8 mouse cellular contexts compared by ENCODE assay signal in the genomic region with DNA sequence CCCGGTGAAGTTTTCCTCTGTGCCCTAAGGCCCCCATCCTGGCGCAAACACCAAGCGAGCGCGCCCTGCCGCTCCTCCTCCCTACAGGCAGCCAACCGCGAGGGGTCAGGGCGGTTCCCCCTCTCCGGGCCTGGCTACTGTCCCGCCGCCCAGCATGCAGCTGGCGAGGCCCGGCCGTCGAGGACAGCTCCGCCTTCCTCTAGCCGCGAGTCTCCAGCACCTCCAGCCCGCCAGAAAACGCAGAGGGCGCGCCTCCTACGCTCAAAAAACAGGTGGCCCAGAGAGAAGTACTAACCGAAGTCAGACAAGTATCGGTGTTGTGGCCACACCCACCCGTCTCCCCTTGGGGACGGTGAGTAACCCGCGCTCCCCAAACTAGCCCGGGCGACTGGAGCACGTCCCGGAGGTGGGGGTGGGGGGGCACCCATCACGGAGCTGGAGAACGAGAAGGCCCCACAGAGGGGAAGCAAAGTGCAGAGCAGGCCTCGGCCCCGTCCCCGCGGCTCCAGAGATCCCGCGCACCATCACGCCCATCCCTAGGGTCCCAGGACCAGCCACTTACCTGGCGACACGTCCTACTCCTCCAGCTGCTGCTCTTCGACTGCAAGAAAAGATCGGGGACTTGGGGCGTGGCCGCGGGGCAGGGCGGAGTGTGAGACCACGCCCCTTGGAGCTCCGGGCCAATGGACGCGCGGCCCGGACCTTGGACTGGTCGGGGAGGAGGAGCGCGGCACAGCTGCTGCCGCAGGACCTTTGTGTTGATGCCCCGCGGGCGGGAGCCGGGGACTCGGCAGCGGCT. TPM values are rescaled to one million over a fixed set of nuclear protein-coding genes. Genes with fewer than 3 reads are reported as not detected.
DNase-seq lines count a peak whose midpoint lies in the region; ATAC-seq and TF ChIP-seq lines count a peak whose summit lies in the region.

Gene Carhsp1 (minus strand): TSS at position 605 of the 799 bp plus-strand sequence.

- WGBS in forebrain, embryonic 16.5 days = under 1% methylated on average over 67 of the region's 67 CpGs
- WGBS in lung, embryonic 15.5 days = under 1% methylated on average over 66 of the region's 67 CpGs

- H3K27me3 ChIP-seq in forebrain, embryonic 16.5 days (replicated peaks; ENCODE audit: control insufficient read depth, insufficient read depth, low read length) = no peaks in the 10 kb centered on the region
- H3K27me3 ChIP-seq in lung, embryonic 15.5 days = no peaks in the 10 kb centered on the region; the same call in 1 of the 2 replicates

- peak within 1 kb of the TSS; percentile 56 for H3K4me2 ChIP-seq in forebrain, embryonic 16.5 days (ENCODE audit: low read length)
- peak within 1 kb of the TSS; percentile 85 for H3K4me2 ChIP-seq in lung, embryonic 15.5 days

- H3K4me1 ChIP-seq in ES-E14 (ENCODE audit: control insufficient read depth in 2 of 2, insufficient read depth in 2 of 2, low read length in 2 of 2, poor library complexity in 1 of 2) = peaks cover 7 to 34% of the 10 kb centered on the region in 2 experiments
- H3K4me1 ChIP-seq in forebrain, embryonic 16.5 days (replicated peaks; ENCODE audit: control insufficient read depth, insufficient read depth, low read length) = peaks cover 40% of the 10 kb centered on the region
- peaks cover 41% of the 10 kb centered on the region for H3K4me1 ChIP-seq in lung, embryonic 15.5 days

- no peaks in the 10 kb centered on the region for H3K9me3 ChIP-seq in ES-E14 (ENCODE audit: control insufficient read depth, insufficient read depth, low read depth, low read length)
- no peaks in the 10 kb centered on the region for H3K9me3 ChIP-seq in forebrain, embryonic 16.5 days (ENCODE audit: control insufficient read depth, low read length)
- no peaks in the 10 kb centered on the region for H3K9me3 ChIP-seq in lung, embryonic 15.5 days

- peaks cover 7% of the 10 kb centered on the region for H3K36me3 ChIP-seq in ES-E14 (ENCODE audit: control insufficient read depth, insufficient read depth, low read length, poor library complexity, severe bottlenecking)
- no peaks in the 10 kb centered on the region for H3K36me3 ChIP-seq in forebrain, embryonic 16.5 days (ENCODE audit: control insufficient read depth, insufficient read depth)
- H3K36me3 ChIP-seq in lung, embryonic 15.5 days = no peaks in the 10 kb centered on the region

- peak; percentile 91 for ATAC-seq in forebrain, embryonic 16.5 days
- ATAC-seq in lung, embryonic 15.5 days (ENCODE audit: borderline replicate concordance, extremely low read depth, low FRiP score, low TSS enrichment) = peak; percentile 94

- in situ Hi-C loops in ES-E14 (cut with MboI; ENCODE audit: low sequenced_read_pairs in 2 of 2, unreplicated experiment in 2 of 2) = loop anchor here (5.0 to 10.0 kb wide), 2 partner anchors 177 to 264 kb away; no protein-coding TSS in a partner anchor

- peak; percentile 94 for DNase-seq in ES-E14 (ENCODE audit: low read depth, low spot score)
- peak; percentile 59 for DNase-seq in cerebellum, adult 11-12 months
- DNase-seq in heart, postnatal 36 days = peak; percentile 94 to 95
- peak; percentile 77 to 79 for DNase-seq in layer of hippocampus, adult 8-10 months (ENCODE audit: low spot score in 2 of 2)
- DNase-seq in ovary, adult 18-20 months (ENCODE audit: low spot score) = peak; percentile 93
- peak; percentile 90 for DNase-seq in thymus, postnatal 0 days (ENCODE audit: low spot score)

- H3K9ac ChIP-seq in ES-E14 (ENCODE audit: insufficient read depth, low read depth, low read length, poor library complexity, severe bottlenecking) = peak within 1 kb of the TSS; percentile 69
- H3K9ac ChIP-seq in forebrain, embryonic 16.5 days (replicated peaks; ENCODE audit: low read depth, low read length) = peak within 1 kb of the TSS; percentile 67
- peak within 1 kb of the TSS; percentile 55 for H3K9ac ChIP-seq in lung, embryonic 15.5 days

- H3K27ac ChIP-seq in ES-E14 (ENCODE audit: insufficient read depth, low read depth, low read length, poor library complexity, severe bottlenecking) = peak within 1 kb of the TSS; percentile 55; the same call in 1 of the 2 replicates
- H3K27ac ChIP-seq in forebrain, embryonic 16.5 days (ENCODE audit: low read length) = peak within 1 kb of the TSS; percentile 79
- peak within 1 kb of the TSS; percentile 88 for H3K27ac ChIP-seq in lung, embryonic 15.5 days

- intact Hi-C loops in heart, postnatal 36 days (cut with DNase I) = no loop called here

- peak within 1 kb of the TSS; percentile 84 to 87 for H3K4me3 ChIP-seq in ES-E14 (ENCODE audit: insufficient read depth in 1 of 2, low read depth in 1 of 2, low read length in 2 of 2, poor library complexity in 1 of 2, severe bottlenecking in 1 of 2)
- peak within 1 kb of the TSS; percentile 85 for H3K4me3 ChIP-seq in forebrain, embryonic 16.5 days (replicated peaks; ENCODE audit: low read length)
- H3K4me3 ChIP-seq in lung, embryonic 15.5 days = peak within 1 kb of the TSS; percentile 77

TF ChIP-seq in ES-E14, 5 proteins besides CTCF, POLR2A, EP300 and RAD21:
- TF ChIP-seq CHD2 (IDR thresholded peaks at IDR 0.05; ENCODE audit: low read depth, low read length) (no peak), ZNF384 (IDR thresholded peaks at IDR 0.05; ENCODE audit: low read depth, low read length) (no peak), HCFC1 (IDR thresholded peaks at IDR 0.05; ENCODE audit: borderline replicate concordance, insufficient read depth, low read length) (peak; percentile 25; the same call in 1 of the 2 replicates)

RNA-seq across cellular contexts. Expression of gene Carhsp1, which starts in this region (rescaled TPM):
- total RNA-seq in ES-E14 (2012; rRNA removed) = 42.5 and 66.6 TPM in 2 replicates
- 181 and 200 TPM in 2 replicates for polyA plus RNA-seq in forebrain, embryonic 16.5 days (2015; fragmentation: Nextera tagmentation; extraction: Ambion mirVana)
- total RNA-seq in heart, postnatal 36 days (2021) = 10 to 100 TPM; 16.9 to 18.0 TPM
- 10 to 100 TPM; 22.4 to 29.6 (median 24.0) TPM for total RNA-seq in layer of hippocampus, adult 8-10 months (2022)
- polyA plus RNA-seq in lung, embryonic 15.5 days (2015; fragmentation: Nextera tagmentation; extraction: Ambion mirVana) = 93.7 and 96.8 TPM in 2 replicates
- polyA plus RNA-seq in thymus, postnatal 0 days (2015; fragmentation: Nextera tagmentation; extraction: Ambion mirVana) = 34.2 and 37.6 TPM in 2 replicates

Comparison
In these comparisons a context has a peak if more than half of its experiments do, and no peak if none do; other contexts are left out.
1. Peak in every context shown above with its lines: DNase-seq, ATAC-seq, H3K4me3 ChIP-seq and H3K27ac ChIP-seq.